Mouse (Mus musculus) spleen, postnatal 0 days (tissue): ENCODE measurements around the gene Rps5. TPM values are rescaled to one million over a fixed set of nuclear protein-coding genes. Genes with fewer than 3 reads are reported as not detected.

Experiments
- polyA plus RNA-seq: library from polyadenylated mRNA; unstranded; fragments of >200 nt; fragmentation: Nextera tagmentation; extraction: Ambion mirVana; gene quantifications from 2 replicates; pipeline ENCODE4 v1.2.1, GENCODE M21; 2015

Rps5 gene
- 1,111 and 1,114 TPM in 2 replicates for polyA plus RNA-seq

GRCm38 (mm10) chr7:12921705-12922465 is at the start of gene Rps5:
Gene Rps5, plus strand, starts transcription at chr7:12922290.

DNA sequence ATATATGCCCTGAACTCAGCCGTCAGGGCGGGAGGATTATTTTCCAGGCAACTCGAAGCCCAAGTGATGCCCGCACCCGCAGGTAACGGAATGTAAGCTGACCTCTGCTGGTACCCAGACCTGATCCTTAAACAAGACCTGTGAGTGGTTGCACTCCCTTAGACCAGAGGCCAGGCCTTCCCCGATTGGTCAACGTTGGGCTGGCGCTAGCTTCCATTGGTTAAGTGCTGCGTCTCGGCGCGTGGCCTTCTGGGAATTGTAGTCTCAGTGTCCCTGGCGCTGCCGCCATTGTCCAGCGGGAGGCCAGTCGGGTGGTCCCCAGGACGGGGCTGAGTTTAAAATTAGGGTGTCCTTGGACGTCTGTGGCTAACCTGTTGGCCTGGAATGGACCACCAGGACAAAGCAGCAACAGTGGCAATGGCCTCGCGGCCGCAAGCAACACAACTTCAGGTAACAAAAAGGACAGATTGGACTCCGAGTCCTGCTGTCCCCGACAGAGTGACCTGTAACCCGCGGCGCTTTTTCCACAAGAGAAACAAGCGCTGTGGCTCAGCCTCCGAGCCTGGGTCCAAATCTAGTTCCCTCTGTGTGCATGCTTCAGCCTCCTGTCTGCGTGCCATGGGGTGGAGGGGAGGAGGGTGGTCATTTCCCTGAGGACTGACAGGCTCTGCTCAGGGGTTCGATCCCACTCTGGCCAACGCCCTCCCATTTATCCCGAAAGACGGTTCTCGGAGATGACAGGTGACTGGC is 41.0 kb upstream of the Rps5 start, which contains the start of gene Zfp128:
Zfp128 (plus strand) TSS at position 267 of the 750 bp plus-strand sequence.

DNA sequence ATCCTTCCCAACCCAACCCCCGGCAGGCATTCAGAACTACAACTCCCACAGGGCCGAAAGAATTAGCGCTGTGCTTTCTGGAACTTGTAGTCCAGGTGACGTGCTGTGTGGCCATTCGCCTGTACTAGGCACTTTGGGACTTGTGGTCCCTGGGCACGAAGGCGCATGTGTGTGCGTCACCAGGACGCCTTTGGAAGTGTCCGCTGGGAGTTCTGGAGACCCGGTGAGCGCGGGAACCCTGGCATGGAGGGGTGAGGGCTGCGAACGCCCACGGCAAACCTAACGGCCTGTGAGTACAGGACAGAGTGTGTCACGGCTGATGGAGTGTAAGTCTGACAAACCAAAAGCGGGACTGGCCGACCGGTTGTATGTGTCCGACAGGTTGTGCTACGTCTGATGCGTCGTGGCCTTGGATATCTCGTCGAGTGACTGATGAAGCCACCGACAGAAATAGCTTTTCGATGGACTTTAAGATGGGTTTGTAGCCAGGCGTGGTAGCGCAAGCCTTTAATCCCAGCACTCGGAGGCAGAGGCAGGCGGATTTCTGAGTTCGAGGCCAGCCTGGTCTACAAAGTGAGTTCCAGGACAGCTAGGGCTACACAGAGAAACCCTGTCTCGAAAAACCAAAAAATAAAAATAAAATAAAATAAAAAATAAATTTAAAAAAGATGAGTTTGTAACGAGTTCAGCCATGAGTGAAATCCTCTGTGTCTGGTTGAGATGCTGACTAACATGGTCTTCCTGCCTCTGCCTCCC is 24.3 kb upstream of the Rps5 start, which contains the start of gene Zscan22:
Zscan22 (plus strand) TSS at position 161 of the 756 bp plus-strand sequence.

GRCm38 (mm10) chr7:12927191-12927680 is 5.1 kb downstream of the Rps5 start, which contains the start of gene Rnf225:
Gene Rnf225, plus strand, starts transcription at chr7:12927416.

DNA sequence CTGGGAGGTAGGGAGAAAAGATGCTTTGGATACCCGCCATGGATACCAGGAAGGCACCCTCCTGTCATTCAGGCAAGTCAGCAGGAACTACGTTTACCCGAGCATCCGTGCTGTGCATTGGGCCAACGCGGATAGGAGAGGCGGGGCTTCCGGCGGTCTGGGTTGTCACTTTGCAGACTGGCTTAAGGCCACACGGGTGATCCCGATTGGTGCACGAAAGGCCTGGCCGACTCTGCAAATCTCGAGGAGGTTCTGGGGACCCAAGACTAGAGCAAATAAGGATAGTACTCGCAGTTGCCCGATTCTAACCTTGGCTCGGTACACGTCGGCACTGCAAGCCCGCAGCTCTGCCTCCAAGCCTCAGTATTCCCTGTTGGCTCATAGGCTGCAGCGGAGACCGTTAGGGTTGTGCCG is 43.6 kb downstream of the Rps5 start, which contains the start of gene Zfp324:
Zfp324 (plus strand) TSS at position 161 of the 414 bp plus-strand sequence.

Other genes with a start within 250 kb of the Rps5 start
- gene Vmn2r55, start 237.3 kb upstream of the Rps5 start, polyA plus RNA-seq = not detected in 2 replicates
- not detected in 2 replicates for gene Vmn2r56, start 187.3 kb upstream of the Rps5 start, polyA plus RNA-seq
- gene Zscan18, start 118.7 kb upstream of the Rps5 start, polyA plus RNA-seq = 0.49 and 0.86 TPM in 2 replicates
- 5.1 and 5.9 TPM in 2 replicates for gene Zfp329, start 103.4 kb upstream of the Rps5 start, polyA plus RNA-seq
- gene Zfp110, start 87.5 kb upstream of the Rps5 start, polyA plus RNA-seq = 13.2 and 14.4 TPM in 2 replicates
- 0.88 and 1.4 TPM in 2 replicates for gene Zfp128, start 41.1 kb upstream of the Rps5 start, polyA plus RNA-seq
- gene Zscan22, start 24.5 kb upstream of the Rps5 start, polyA plus RNA-seq = 3.8 and 4.0 TPM in 2 replicates
- gene Rnf225, start 5.1 kb downstream of the Rps5 start, polyA plus RNA-seq = 0.06 and 0.12 TPM in 2 replicates
- 3.1 and 3.2 TPM in 2 replicates for gene Zfp324, start 43.5 kb downstream of the Rps5 start, polyA plus RNA-seq
- 2.8 and 3.1 TPM in 2 replicates for gene Zfp446, start 55.6 kb downstream of the Rps5 start, polyA plus RNA-seq
- gene Slc27a5, start 75.9 kb downstream of the Rps5 start, polyA plus RNA-seq = 0.08 TPM in 1 of 2 replicates, not detected in the other
- gene Trim28, start 76.8 kb downstream of the Rps5 start, polyA plus RNA-seq = 127 and 136 TPM in 2 replicates
- 13.7 and 13.9 TPM in 2 replicates for gene Zbtb45, start 87.7 kb downstream of the Rps5 start, polyA plus RNA-seq
- gene Chmp2a, start 112.5 kb downstream of the Rps5 start, polyA plus RNA-seq = 158 and 162 TPM in 2 replicates
- gene Ube2m, start 116.0 kb downstream of the Rps5 start, polyA plus RNA-seq = 75.4 and 75.6 TPM in 2 replicates
- gene Mzf1, start 132.5 kb downstream of the Rps5 start, polyA plus RNA-seq = 0.36 and 1.1 TPM in 2 replicates
- not detected in 2 replicates for gene Vmn1r85, start 172.9 kb downstream of the Rps5 start, polyA plus RNA-seq
- not detected in 2 replicates for gene Vmn1r86, start 197.6 kb downstream of the Rps5 start, polyA plus RNA-seq
- not detected in 2 replicates for gene Vmn1r87, start 217.9 kb downstream of the Rps5 start, polyA plus RNA-seq
- 0.04 TPM in 1 of 2 replicates, not detected in the other for gene Vmn1r88, start 237.3 kb downstream of the Rps5 start, polyA plus RNA-seq